Mouse (Mus musculus): Measurements from ENCODE around the gene Ndufs1.
"Not testable (repeated sequence)": the region's sequence is repeated elsewhere in the genome, so short reads cannot be mapped to it uniquely, and the experiment has no call there.

The Ndufs1 gene

DNA sequence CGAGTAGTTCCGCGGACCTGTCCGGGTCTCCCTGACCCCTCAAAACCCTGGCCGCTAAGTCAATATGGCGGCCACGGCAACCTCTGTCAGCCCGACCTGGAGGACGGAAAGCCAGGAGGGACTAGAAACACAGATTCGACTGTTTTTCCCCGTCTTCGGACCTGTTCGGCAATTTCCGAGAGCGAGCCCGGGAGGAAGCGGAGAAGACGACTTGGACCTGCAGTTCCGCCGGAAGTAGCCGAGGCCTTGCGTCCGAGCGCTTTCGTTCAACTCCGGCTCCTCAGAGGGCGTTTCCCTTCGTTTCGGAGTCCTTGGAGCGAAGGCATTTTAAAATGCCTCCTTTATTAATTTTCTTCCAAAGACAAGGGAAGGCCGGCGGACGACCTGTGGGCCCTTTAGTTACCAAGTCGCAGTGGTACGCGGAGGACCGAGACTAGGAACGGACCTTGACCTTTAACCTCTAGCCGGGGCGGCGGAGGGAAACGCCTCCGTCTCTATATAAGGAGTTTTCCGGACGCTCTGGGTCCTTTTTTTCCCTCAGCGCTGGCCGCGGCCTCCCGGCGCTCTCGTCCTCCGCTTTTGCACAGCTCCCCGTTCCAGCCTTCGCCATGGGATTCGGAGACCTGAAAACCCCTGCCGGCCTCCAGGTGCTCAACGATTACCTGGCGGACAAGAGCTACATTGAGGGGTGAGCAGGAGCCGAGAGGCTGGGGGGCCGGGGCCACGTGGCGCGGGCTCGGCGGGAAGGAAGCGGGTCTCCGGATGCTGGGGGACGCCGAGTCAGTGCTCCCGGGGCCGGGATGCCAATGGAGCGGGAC is at the start of gene Ndufs1, which contains the start of gene Eef1b2:
Ndufs1 (minus strand) TSS at position 230 of the 818 bp plus-strand sequence.
Eef1b2 (plus strand) TSS at position 222 of the 818 bp plus-strand sequence.
- peak; percentile 97 for DNase-seq

- no peak for DNase-seq
Observed at GRCm38 (mm10) chr1:63225890-63226289, 49.3 kb upstream of the Ndufs1 start.

- no peak for DNase-seq
Observed at GRCm38 (mm10) chr1:63225009-63225408, 48.4 kb upstream of the Ndufs1 start.

- no peak for DNase-seq
Observed at GRCm38 (mm10) chr1:63219277-63219676, 42.6 kb upstream of the Ndufs1 start.

DNA sequence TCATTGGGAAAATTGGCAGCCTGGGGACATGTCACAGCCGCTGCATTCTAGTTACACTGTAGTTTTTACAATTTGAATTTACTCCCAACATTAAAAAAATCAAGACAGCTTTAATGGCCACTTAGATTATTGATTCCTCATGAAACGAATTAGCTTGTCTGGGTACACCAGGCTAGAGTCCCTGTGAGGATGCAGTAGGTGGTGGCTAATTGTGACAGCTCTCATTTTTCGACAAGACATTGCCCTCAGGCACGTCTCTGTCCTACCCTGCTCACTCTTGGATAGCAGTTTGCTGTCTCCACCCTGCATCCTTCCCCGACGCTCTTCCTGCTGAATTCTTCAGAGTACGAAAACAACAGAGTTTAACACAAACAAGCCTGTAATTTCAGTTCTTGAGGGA is 38.0 kb upstream of the Ndufs1 start:
- DNase-seq: no peak

GRCm38 (mm10) chr1:63214271-63214558 is 37.6 kb upstream of the Ndufs1 start, which contains the start of gene Gpr1:
Gene Gpr1, minus strand, starts transcription at chr1:63214543.
- no peak for DNase-seq

DNA sequence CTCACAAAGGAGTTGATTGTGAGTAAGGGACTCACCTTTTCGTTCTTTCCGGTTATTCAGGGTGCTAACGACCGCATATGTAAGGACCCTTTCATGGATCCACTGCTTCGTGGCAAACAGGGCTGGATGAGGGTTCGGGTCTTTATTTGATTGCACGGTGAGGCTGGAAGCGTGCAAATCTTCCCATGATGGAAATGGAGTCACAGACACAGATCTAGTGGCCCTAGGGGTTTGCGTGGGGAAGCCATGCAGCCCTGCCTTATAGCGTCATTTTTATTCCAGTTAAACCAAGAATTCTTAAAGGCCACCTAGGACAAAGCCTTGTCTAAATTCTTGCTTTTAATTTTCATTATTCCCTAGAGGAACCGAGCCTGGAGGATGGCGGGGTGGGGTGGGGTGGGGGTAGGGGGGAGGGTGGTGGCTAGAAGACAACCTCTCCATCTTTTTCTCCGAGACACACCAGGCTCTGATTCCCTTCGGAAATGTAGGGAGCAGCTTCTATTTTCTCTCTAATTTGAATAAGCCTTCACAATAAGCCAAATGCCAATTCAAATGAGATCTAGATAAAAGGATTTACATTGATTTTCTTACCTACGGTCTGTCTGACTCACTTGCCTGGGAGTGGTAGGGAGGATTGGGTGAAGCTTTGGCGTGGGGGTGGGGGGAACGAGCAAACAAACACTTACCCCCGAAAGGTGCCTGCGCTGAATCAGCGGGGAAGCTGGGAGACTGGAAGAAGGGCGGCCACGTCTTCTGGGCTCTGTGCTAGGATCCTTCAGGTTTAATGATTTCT is 37.0 kb upstream of the Ndufs1 start:
- DNase-seq: no peak

GRCm38 (mm10) chr1:63209861-63210529 is 33.4 kb upstream of the Ndufs1 start:
- no peak for DNase-seq

DNA sequence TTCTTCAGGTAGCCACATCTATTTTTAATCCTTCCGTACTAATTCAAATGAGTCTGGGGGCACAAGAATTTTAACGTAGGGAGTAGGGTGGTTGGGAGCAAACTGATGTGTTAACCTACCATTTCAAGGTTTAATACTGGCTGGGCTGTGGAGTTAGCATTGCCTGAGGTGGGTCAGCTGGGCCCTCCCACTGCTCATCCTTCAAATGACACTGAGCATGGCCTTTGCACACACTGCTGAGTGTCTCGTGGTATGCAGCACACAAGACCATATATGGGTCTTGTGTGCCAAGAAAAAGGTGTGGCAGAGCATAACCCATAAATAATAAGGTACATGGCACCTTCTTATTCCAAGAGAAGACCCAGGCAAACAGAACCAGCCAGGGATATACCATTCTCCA is 31.0 kb upstream of the Ndufs1 start:
- no peak for DNase-seq

- no peak for DNase-seq
Observed at GRCm38 (mm10) chr1:63204660-63205394, 28.2 kb upstream of the Ndufs1 start.

DNA sequence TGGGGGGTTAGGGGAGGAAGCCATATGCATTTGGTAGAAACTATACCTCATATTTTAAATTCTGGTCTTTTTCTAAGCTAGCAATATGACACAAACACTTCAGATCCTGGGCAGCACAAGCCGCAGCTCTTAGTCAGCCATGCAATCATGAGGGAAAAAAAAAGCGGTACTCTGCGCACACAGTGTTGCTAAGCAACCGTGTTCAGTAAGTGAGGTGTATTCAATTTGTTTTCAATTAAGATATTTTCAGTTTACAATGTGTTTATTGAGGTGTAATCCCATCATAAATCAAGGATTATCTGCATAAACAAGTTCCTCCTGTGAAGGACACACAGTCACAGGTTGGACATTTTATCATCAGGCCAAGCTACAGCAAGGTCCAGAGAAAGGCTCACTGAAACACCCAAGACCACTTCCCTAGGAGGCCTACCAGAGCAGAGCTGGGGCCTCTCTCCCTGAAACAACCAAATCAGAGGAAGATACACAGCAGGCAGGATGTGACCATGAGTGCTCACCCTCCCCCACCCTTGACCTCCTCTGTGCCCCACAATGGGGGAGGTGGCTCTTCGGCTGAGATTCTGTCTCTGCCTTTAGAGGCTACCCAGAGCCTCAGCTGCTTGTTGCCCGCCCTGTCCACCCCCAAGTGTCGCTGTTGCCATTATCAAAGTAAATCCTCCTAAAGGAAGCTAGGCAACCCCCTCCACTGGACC is 27.5 kb upstream of the Ndufs1 start:
- DNase-seq: no peak

GRCm38 (mm10) chr1:63203471-63203870 is 26.8 kb upstream of the Ndufs1 start:
- DNase-seq: no peak

GRCm38 (mm10) chr1:63201672-63202071 is 25.0 kb upstream of the Ndufs1 start:
- no peak for DNase-seq

DNA sequence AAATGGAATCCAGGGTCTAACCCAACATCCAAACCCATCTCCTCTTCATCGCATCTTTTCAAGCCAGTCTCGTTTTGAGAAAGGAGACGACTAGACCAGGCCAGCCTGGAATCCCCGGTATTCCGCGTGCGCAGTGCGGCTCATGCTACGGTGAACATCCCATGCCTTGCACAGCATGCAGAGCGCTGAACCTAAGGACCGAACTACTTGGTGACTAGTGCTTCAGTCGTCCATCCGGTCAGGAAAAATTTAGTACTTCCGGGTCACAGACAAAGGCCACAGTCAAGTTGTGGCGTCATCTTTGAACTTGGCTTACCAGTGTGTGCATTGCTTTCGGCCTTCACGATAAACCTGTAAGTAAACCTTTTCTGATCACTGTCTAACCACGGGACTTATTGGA is 23.7 kb upstream of the Ndufs1 start:
- DNase-seq: no peak

GRCm38 (mm10) chr1:63199387-63199786 is 22.8 kb upstream of the Ndufs1 start:
- DNase-seq: no peak

- DNase-seq: no peak
Observed at GRCm38 (mm10) chr1:63195848-63196512, 19.3 kb upstream of the Ndufs1 start.

- DNase-seq: no peak
Observed at GRCm38 (mm10) chr1:63192306-63193065, 15.9 kb upstream of the Ndufs1 start.

GRCm38 (mm10) chr1:63190851-63191250 is 14.2 kb upstream of the Ndufs1 start:
- DNase-seq: peak; percentile 27

GRCm38 (mm10) chr1:63188536-63188935 is 11.9 kb upstream of the Ndufs1 start:
- no peak for DNase-seq

DNA sequence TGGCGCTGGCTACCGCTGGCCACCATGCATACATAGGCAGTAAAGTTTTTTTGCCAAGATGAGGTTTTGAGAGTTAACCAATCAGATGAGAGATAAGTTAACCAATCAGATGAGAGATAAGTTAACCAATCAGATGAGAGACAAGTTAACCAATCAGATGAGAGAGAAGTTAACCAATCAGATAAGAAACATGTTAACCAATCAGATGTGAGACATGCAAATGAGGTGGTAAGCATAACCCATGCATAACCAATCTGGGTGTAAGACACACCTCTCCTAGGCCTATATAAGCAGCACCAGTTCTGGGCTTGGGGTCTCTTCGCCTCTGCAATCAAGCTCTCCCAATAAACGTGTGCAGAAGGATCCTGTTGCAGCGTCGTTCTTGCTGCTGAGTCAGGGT is 8.8 kb upstream of the Ndufs1 start:
- not testable (repeated sequence) for DNase-seq

All from kidney, adult 11 months (tissue).